Mouse (Mus musculus): ENCODE results near the gene Cog2. TPM values are rescaled to one million over a fixed set of nuclear protein-coding genes. Genes with fewer than 3 reads are reported as not detected.

Cog2 gene
- polyA plus RNA-seq, 1 experiment from 2014 or later: 22.6 TPM

DNA sequence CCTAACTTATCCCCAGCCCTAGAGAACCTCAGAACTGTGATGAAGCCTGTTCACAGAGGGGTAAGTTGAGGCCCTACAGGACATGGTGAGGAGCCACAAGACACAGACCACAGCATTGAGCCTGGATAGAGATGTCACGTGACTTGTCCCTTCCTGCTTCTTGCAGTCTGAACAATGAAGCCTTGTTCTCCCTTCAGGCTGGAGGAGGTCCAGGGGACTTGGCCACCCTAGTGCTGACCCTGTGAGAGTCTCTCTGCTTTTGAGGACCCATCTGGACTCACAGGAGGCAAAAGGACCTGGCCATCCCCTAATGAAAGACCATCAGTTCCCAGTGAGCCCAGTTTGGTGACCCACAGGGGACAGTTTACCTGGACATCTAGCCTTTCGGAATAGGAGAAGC, 48.5 kb downstream of the Cog2 start:
- no peak for ATAC-seq (ENCODE audit: insufficient number of reproducible peaks, insufficient read depth, low FRiP score, low read depth)
- Histone ChIP-seq H3K27ac (replicated peaks in 1 of 2; ENCODE audit: control insufficient read depth in 1 of 2, insufficient read depth in 1 of 2, low read depth in 2 of 2, low read length in 2 of 2) (0 out of 4 replicates have a peak overlapping the region, but pooled peaks of 1 of the 2 experiments have one; percentile 4), H3K4me1 (ENCODE audit: control insufficient read depth in 2 of 2, insufficient read depth in 2 of 2, low read length in 2 of 2) (peaks cover 15 to 25% of the 10 kb centered on the region in 2 experiments), H3K4me2 (ENCODE audit: low read length) (no peak overlapping the region), H3K9me3 (ENCODE audit: control insufficient read depth, low read length) (no peaks in the 10 kb centered on the region), H3K36me3 (ENCODE audit: control insufficient read depth, insufficient read depth, low read length) (no peaks in the 10 kb centered on the region), H3K9ac (ENCODE audit: low read length) (no peak overlapping the region), H3K27me3 (ENCODE audit: control insufficient read depth, insufficient read depth, low read length) (no peaks in the 10 kb centered on the region), H3K4me3 (ENCODE audit: control insufficient read depth in 1 of 2, insufficient read depth in 1 of 2, low read depth in 1 of 2, low read length in 2 of 2) (no peak overlapping the region)
- WGBS: 64% methylated on average over 2 of the region's 2 CpGs

DNA sequence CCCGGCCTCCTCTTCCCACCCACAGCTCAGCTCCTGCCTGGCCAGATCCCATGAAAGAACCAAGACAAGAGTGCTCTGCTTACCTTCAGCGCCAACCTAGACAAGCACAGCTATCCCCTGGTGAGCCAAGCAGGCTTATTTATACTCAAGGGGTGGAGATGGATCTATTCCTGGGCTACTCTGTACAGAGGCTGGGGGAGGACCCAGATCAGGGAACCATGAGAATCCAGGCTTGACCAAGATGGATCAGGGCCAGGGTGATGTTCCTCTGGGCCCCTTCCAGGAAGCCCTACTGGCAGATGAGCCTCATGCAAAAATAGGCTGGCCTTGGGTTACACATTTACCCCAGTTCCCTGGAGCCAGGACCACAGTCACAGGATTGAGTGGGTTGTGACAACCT, 49.0 kb downstream of the Cog2 start, which contains the start of gene Agt:
Gene Agt (minus strand): TSS at position 114 of the 400 bp plus-strand sequence.
- H3K9ac ChIP-seq (ENCODE audit: low read length): no peak within 1 kb of the TSS
- H3K27me3 ChIP-seq (ENCODE audit: control insufficient read depth, insufficient read depth, low read length): no peaks in the 10 kb centered on the region
- no peaks in the 10 kb centered on the region for H3K36me3 ChIP-seq (ENCODE audit: control insufficient read depth, insufficient read depth, low read length)
- no peak for ATAC-seq (ENCODE audit: insufficient number of reproducible peaks, insufficient read depth, low FRiP score, low read depth)
- H3K9me3 ChIP-seq (ENCODE audit: control insufficient read depth, low read length): no peaks in the 10 kb centered on the region
- WGBS: 63% methylated on average over 2 of the region's 2 CpGs
- peaks cover 15 to 25% of the 10 kb centered on the region in 2 experiments for H3K4me1 ChIP-seq (ENCODE audit: control insufficient read depth in 2 of 2, insufficient read depth in 2 of 2, low read length in 2 of 2)
- no peak within 1 kb of the TSS for H3K4me3 ChIP-seq (ENCODE audit: control insufficient read depth in 1 of 2, insufficient read depth in 1 of 2, low read depth in 1 of 2, low read length in 2 of 2)
- H3K4me2 ChIP-seq (ENCODE audit: low read length): no peak within 1 kb of the TSS
- peak within 1 kb of the TSS in 1 of 2 experiments; percentile 4; a peak in 1 of 4 replicates for H3K27ac ChIP-seq (replicated peaks in 1 of 2; ENCODE audit: control insufficient read depth in 1 of 2, insufficient read depth in 1 of 2, low read depth in 2 of 2, low read length in 2 of 2)

DNA sequence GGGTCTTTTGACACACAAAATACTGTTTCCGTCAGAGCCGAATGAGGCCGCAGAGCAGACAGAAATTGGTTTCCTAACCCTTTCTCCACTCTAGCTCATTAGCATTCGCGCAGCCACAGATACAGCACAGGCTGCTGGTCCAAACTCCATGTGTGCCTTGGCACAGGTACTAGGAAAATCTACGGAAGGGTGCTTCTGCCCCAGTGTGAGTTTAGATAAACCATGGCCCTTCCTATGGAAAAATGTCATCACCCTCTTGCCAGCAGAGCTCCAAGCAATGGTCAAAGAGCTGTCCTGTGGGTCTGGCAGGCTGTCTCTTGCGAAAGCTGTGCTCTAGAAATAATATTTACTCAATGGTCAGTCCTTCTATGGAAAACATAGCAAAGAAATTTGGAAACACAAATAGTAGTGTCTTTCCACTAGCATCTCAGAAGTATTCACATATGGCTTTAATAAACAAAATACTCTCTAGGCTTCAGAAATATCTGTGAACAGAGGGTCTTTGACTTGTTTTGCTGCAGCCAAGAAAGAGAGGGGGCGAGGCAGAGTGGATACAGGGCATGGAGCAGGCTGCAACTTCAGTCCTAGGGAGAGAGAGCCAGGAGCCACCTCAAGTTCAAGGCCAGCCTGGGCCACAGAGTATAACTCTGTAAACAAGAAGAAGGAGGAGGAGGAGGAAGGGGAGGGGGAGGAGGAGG, 51.3 kb downstream of the Cog2 start:
- Histone ChIP-seq H3K27ac (replicated peaks in 1 of 2; ENCODE audit: control insufficient read depth in 1 of 2, insufficient read depth in 1 of 2, low read depth in 2 of 2, low read length in 2 of 2) (peak overlapping the region; percentile 61 to 70), H3K9ac (ENCODE audit: low read length) (no peak overlapping the region), H3K9me3 (ENCODE audit: control insufficient read depth, low read length) (no peaks in the 10 kb centered on the region), H3K27me3 (ENCODE audit: control insufficient read depth, insufficient read depth, low read length) (no peaks in the 10 kb centered on the region), H3K4me1 (ENCODE audit: control insufficient read depth in 2 of 2, insufficient read depth in 2 of 2, low read length in 2 of 2) (peaks cover 15 to 25% of the 10 kb centered on the region in 2 experiments), H3K4me3 (ENCODE audit: control insufficient read depth in 1 of 2, insufficient read depth in 1 of 2, low read depth in 1 of 2, low read length in 2 of 2) (no peak overlapping the region), H3K4me2 (ENCODE audit: low read length) (no peak overlapping the region), H3K36me3 (ENCODE audit: control insufficient read depth, insufficient read depth, low read length) (no peaks in the 10 kb centered on the region)
- WGBS: 51% methylated on average over 8 of the region's 8 CpGs
- ATAC-seq (ENCODE audit: insufficient number of reproducible peaks, insufficient read depth, low FRiP score, low read depth): peak; percentile 73

DNA sequence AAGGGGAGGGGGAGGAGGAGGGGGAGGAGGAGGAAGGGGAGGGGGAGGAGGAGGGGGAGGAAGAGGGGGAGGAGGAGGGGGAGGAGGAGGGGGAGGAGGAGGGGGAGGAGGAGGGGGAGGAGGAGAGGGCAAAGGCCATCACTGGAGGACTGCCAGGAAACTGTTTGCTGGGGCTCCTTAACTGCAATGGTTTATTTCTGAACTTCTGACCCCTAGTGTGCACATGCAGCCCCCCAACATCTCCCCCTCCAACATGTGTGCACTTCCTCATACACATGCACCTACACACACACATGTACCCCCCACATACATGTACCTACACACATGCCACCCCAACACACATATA, 51.8 kb downstream of the Cog2 start:
- no peak for ATAC-seq (ENCODE audit: insufficient number of reproducible peaks, insufficient read depth, low FRiP score, low read depth)
- no peaks in the 10 kb centered on the region for H3K36me3 ChIP-seq (ENCODE audit: control insufficient read depth, insufficient read depth, low read length)
- peaks cover 15 to 25% of the 10 kb centered on the region in 2 experiments for H3K4me1 ChIP-seq (ENCODE audit: control insufficient read depth in 2 of 2, insufficient read depth in 2 of 2, low read length in 2 of 2)
- H3K27me3 ChIP-seq (ENCODE audit: control insufficient read depth, insufficient read depth, low read length): no peaks in the 10 kb centered on the region
- H3K4me3 ChIP-seq (ENCODE audit: control insufficient read depth in 1 of 2, insufficient read depth in 1 of 2, low read depth in 1 of 2, low read length in 2 of 2): no peak overlapping the region
- peak overlapping the region; percentile 49 to 54; a peak in 3 of 4 replicates for H3K27ac ChIP-seq (replicated peaks in 1 of 2; ENCODE audit: control insufficient read depth in 1 of 2, insufficient read depth in 1 of 2, low read depth in 2 of 2, low read length in 2 of 2)
- no peak overlapping the region for H3K9ac ChIP-seq (ENCODE audit: low read length)
- no peak overlapping the region for H3K4me2 ChIP-seq (ENCODE audit: low read length)
- H3K9me3 ChIP-seq (ENCODE audit: control insufficient read depth, low read length): no peaks in the 10 kb centered on the region

DNA sequence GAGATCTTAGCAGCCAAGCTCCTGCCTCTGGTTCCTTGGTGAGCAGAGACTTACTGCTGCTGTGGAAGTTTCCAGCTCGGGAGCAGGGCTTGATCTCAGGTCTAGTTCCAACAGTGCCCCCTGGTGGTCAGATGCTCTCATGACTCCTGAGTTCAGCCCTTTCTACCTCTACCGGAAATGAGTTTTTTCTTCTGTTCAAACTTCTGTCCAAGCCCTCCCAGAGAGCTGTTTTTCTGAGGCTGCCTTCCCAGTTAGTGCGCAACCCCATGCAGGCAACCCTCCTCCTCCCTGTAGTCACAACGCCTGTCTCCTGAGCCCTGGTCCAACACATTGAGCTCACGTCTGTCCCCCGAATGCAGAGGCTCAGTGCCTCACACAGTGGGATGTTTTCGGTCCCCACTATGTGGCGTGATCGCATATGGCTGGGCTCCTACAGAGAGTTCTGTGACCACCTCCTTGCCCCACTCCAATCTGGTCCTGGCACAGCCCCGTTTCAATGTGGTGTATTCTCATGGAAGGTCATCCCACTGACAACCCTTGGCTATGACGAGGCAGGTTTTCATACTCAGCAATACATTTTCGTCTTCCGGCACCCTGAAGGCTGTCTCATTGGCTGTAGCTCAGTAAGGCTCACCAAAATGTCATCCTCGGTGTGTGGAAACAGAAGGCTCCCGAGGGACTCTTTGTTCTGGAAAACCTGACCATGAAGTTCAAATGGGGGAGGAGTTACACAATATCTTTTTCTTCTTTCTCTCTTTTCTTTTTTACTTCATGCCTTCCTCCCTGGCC, 53.2 kb downstream of the Cog2 start:
- peak overlapping the region; percentile 44; the same call in 1 of the 2 replicates for H3K9ac ChIP-seq (ENCODE audit: low read length)
- WGBS: 54% methylated on average over 15 of the region's 15 CpGs
- H3K4me1 ChIP-seq (ENCODE audit: control insufficient read depth in 2 of 2, insufficient read depth in 2 of 2, low read length in 2 of 2): peaks cover 15 to 25% of the 10 kb centered on the region in 2 experiments

DNA sequence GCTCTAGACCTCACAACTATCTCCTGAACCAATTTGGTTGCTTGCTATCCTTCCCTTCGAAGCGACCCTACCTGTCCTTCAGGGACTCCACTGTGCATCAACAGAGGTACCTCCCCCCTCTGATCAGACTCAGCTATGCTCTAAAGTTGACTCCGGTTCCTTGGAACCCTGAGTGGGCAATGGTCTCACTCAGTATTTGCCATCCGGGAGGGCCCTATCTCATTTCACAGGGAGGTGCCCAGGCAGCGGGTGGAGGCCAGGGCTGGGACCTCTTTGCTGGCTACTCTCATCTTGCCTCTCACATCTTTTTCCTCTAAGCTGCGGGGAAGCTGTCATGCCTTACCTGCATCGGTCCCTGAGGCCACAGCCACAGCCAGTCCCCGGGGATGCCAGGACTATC, 55.2 kb downstream of the Cog2 start, which contains the start of gene Capn9:
Gene Capn9 (plus strand): TSS at position 301 of the 400 bp plus-strand sequence.
- Histone ChIP-seq H3K9me3 (ENCODE audit: control insufficient read depth, low read length) (no peaks in the 10 kb centered on the region), H3K36me3 (ENCODE audit: control insufficient read depth, insufficient read depth, low read length) (no peaks in the 10 kb centered on the region), H3K9ac (ENCODE audit: low read length) (no peak within 1 kb of the TSS), H3K4me2 (ENCODE audit: low read length) (no peak within 1 kb of the TSS), H3K27me3 (ENCODE audit: control insufficient read depth, insufficient read depth, low read length) (no peaks in the 10 kb centered on the region), H3K4me3 (ENCODE audit: control insufficient read depth in 1 of 2, insufficient read depth in 1 of 2, low read depth in 1 of 2, low read length in 2 of 2) (no peak within 1 kb of the TSS), H3K27ac (replicated peaks in 1 of 2; ENCODE audit: control insufficient read depth in 1 of 2, insufficient read depth in 1 of 2, low read depth in 2 of 2, low read length in 2 of 2) (no peak within 1 kb of the TSS), H3K4me1 (ENCODE audit: control insufficient read depth in 2 of 2, insufficient read depth in 2 of 2, low read length in 2 of 2) (peaks cover 11 to 14% of the 10 kb centered on the region in 2 experiments)
- WGBS: 86% methylated on average over 8 of the region's 8 CpGs
- ATAC-seq (ENCODE audit: insufficient number of reproducible peaks, insufficient read depth, low FRiP score, low read depth): no peak

More for the DNA sequence above, 53.2 kb downstream of the Cog2 start:
- Histone ChIP-seq H3K9me3 (ENCODE audit: control insufficient read depth, low read length) (no peaks in the 10 kb centered on the region), H3K27me3 (ENCODE audit: control insufficient read depth, insufficient read depth, low read length) (no peaks in the 10 kb centered on the region), H3K27ac (replicated peaks in 1 of 2; ENCODE audit: control insufficient read depth in 1 of 2, insufficient read depth in 1 of 2, low read depth in 2 of 2, low read length in 2 of 2) (peak overlapping the region; percentile 49 to 50; a peak in 1 of 4 replicates), H3K36me3 (ENCODE audit: control insufficient read depth, insufficient read depth, low read length) (no peaks in the 10 kb centered on the region), H3K4me2 (ENCODE audit: low read length) (peak overlapping the region; percentile 41), H3K4me3 (ENCODE audit: control insufficient read depth in 1 of 2, insufficient read depth in 1 of 2, low read depth in 1 of 2, low read length in 2 of 2) (no peak overlapping the region)
- no peak; the same call in 1 of the 2 replicates for ATAC-seq (ENCODE audit: insufficient number of reproducible peaks, insufficient read depth, low FRiP score, low read depth)

DNA sequence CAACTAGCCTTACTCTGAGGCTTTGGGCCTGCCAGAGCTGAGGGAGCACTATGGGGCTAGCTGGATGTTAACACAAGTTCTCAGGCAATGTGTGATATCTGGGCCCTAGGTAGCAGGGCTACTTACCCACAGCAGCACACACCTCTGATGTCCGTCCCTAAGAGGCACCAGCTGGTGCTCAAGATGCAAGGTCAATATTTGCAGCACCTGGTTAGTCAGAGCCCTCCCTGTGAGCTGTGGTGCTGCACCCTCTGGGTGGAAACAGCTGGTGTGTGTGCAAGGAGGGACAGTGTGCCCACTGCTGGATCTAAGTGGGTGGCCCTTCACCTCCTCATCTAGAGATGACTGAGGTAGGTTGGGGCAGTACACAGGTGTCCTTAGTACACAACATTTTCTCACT, 56.2 kb downstream of the Cog2 start:
- WGBS: 68% methylated on average over 1 of the region's 1 CpGs
- no peak for ATAC-seq (ENCODE audit: insufficient number of reproducible peaks, insufficient read depth, low FRiP score, low read depth)
- Histone ChIP-seq H3K27me3 (ENCODE audit: control insufficient read depth, insufficient read depth, low read length) (no peaks in the 10 kb centered on the region), H3K4me1 (ENCODE audit: control insufficient read depth in 2 of 2, insufficient read depth in 2 of 2, low read length in 2 of 2) (peaks cover 6 to 10% of the 10 kb centered on the region in 2 experiments), H3K27ac (replicated peaks in 1 of 2; ENCODE audit: control insufficient read depth in 1 of 2, insufficient read depth in 1 of 2, low read depth in 2 of 2, low read length in 2 of 2) (no peak overlapping the region), H3K4me3 (ENCODE audit: control insufficient read depth in 1 of 2, insufficient read depth in 1 of 2, low read depth in 1 of 2, low read length in 2 of 2) (no peak overlapping the region), H3K36me3 (ENCODE audit: control insufficient read depth, insufficient read depth, low read length) (no peaks in the 10 kb centered on the region), H3K9ac (ENCODE audit: low read length) (no peak overlapping the region), H3K4me2 (ENCODE audit: low read length) (no peak overlapping the region), H3K9me3 (ENCODE audit: control insufficient read depth, low read length) (no peaks in the 10 kb centered on the region)
